Mouse (Mus musculus) lung, embryonic 14.5 days (tissue): Measurements from ENCODE around the gene Phkg2. TPM values are rescaled to one million over a fixed set of nuclear protein-coding genes. Genes with fewer than 3 reads are reported as not detected.
A peak's percentile ranks its signal among the peaks of the same experiment; 100 is the strongest.

ENCODE experiments used
- ATAC-seq: fragments of 200-750 bp; cut with Nextera tagmentation; 2 replicates; pipeline ENCODE4 v1.8.0; 2017; ENCODE audit warnings: mild to moderate bottlenecking, moderate TSS enrichment, moderate library complexity; ENCODE audit not compliant: insufficient read depth
- DNase-seq: peaks from one replicate; pipeline ENCODE4 v3.0.0-alpha.2; 2015
- H3K27ac ChIP-seq: fragments of 300-500 bp; sonication (generic); 2 replicates; pipeline ENCODE4 v1.5.1; 2014; ENCODE audit warnings: low read depth, mild to moderate bottlenecking, moderate library complexity
- H3K27me3 ChIP-seq: fragments of 300-500 bp; sonication (generic); 2 replicates; pipeline ENCODE4 v1.6.1; 2014; ENCODE audit warnings: low read length, control low read depth; ENCODE audit not compliant: insufficient read depth
- H3K36me3 ChIP-seq: fragments of 300-500 bp; sonication (generic); 2 replicates; pipeline ENCODE4 v1.6.1; 2014; ENCODE audit warnings: control low read depth; ENCODE audit not compliant: insufficient read depth
- H3K4me1 ChIP-seq: fragments of 300-500 bp; sonication (generic); 2 replicates; pipeline ENCODE4 v1.6.1; 2014; ENCODE audit warnings: antibody characterized with exemption, control low read depth; ENCODE audit not compliant: insufficient read depth
- H3K4me2 ChIP-seq: fragments of 300-500 bp; sonication (generic); 2 replicates; pipeline ENCODE4 v1.6.1; 2014; ENCODE audit warnings: mild to moderate bottlenecking
- H3K4me3 ChIP-seq: fragments of 300-500 bp; sonication (generic); 2 replicates; pipeline ENCODE4 v1.5.1; 2014; ENCODE audit warnings: low read depth, low read length
- H3K9ac ChIP-seq: fragments of 300-500 bp; sonication (generic); 2 replicates; pipeline ENCODE4 v1.6.1; 2014
- H3K9me3 ChIP-seq: fragments of 300-500 bp; sonication (generic); 2 replicates; pipeline ENCODE4 v1.6.1; 2016; ENCODE audit warnings: low read depth, low read length, control low read depth
- CTCF ChIP-seq: IDR thresholded peaks from 2 replicates; pipeline ENCODE4 v1.5.1; 2016; ENCODE audit warnings: antibody characterized with exemption, low read depth
- WGBS: fragments of 180-500 bp; shearing (Covaris S2); extraction: QIAGEN DNeasy Blood & Tissue Kit; methylation state at CpG from one replicate; pipeline ENCODE4 v1.1.7; 2014; 5-methylcytosine and 5-hydroxymethylcytosine counted together
- polyA plus RNA-seq: library from polyadenylated mRNA; unstranded; fragments of >200 nt; fragmentation: Nextera tagmentation; extraction: Ambion mirVana; gene quantifications from 2 replicates; pipeline ENCODE4 v1.2.1, GENCODE M21; 2014

Phkg2 gene
- polyA plus RNA-seq, 1 experiment from 2014 or later: 39.3 TPM

DNA sequence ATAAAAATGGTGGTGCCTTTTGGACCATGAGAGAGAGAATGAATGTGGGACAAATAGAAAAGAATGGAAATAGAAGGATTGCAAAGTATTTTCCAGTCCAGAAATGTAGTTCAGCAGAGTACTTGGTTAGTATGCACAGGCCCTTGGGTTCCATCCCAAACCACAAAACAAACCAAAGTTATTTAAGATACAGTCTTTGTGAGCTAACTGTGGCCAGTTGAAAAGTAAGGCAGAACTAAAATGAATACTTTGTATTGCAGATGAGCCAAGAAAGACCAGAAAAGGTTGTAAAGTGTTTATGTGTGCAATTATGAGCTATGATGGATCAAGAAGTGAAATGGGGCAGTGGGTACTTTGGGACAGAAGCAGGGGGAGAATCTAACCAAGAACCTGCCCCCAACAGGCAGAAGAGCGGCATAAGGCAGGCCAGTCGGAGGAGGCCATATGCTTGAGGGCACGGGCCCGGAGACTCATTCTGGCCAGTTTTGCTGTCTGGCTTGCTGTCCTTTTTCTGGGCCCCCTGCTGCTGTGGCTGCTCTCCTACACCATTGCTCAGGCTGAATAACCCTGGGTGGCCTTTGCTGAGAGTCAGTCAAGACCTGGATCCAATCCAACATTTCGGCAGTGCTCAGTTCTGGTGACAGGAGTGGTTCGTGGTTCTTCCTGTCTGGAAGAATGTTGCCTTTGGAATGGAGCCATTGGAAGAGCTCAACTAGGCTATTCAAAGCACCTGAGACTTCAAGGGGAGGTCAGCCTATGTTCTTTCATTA, 8.6 kb upstream of the Phkg2 start:
- ATAC-seq (peak; percentile 31; the same call in 1 of the 2 replicates), DNase-seq (peak; percentile 59)
- Histone ChIP-seq H3K36me3 (peaks cover 81% of the 10 kb centered on the region), H3K4me3 (no peak overlapping the region), H3K9me3 (no peaks in the 10 kb centered on the region), H3K4me2 (no peak overlapping the region), H3K4me1 (no peaks in the 10 kb centered on the region), H3K27me3 (no peaks in the 10 kb centered on the region), H3K27ac (no peak overlapping the region), H3K9ac (no peak overlapping the region)
- 0 out of 2 replicates have a peak, but pooled peaks have one; percentile 13 for TF ChIP-seq CTCF
- 64% methylated on average over 6 of the region's 6 CpGs for WGBS

- Histone ChIP-seq H3K4me1 (0 out of 2 replicates have a peak, but pooled peaks cover 3% of the 10 kb centered on the region), H3K4me2 (peak overlapping the region; percentile 92), H3K4me3 (peak overlapping the region; percentile 71), H3K36me3 (peaks cover 20% of the 10 kb centered on the region), H3K9me3 (no peaks in the 10 kb centered on the region), H3K27me3 (no peaks in the 10 kb centered on the region), H3K9ac (peak overlapping the region; percentile 77), H3K27ac (no peak overlapping the region)
- 1% methylated on average over 15 of the region's 28 CpGs for WGBS
- ATAC-seq (peak; percentile 50), DNase-seq (no peak)
- TF ChIP-seq CTCF: no peak
Observed at GRCm38 (mm10) chr7:127573503-127574008, 416 bp downstream of the Phkg2 start.

DNA sequence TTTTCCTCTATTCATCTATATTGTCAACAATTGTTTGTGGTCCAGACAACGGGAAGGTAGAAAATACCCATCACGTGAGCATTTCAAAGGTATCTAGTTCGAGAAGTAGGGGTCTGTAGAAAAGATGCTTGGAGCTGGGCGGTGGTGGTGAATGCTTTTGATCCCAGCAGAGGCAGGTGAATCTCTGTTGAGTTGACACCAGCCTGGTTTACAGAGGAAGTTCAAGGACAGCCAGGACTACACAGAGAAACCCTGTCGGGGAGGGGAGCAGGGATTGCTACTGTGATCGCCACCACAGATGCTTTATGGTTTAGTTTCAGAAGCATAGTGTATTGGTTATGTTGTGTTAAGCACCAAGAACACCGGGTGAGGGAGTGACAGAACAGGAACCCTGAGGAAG, 975 bp downstream of the Phkg2 start:
- Histone ChIP-seq H3K9me3 (no peaks in the 10 kb centered on the region), H3K9ac (peak overlapping the region; percentile 77), H3K27me3 (no peaks in the 10 kb centered on the region), H3K4me2 (peak overlapping the region; percentile 92), H3K27ac (no peak overlapping the region), H3K4me3 (peak overlapping the region; percentile 71), H3K36me3 (peaks cover 17% of the 10 kb centered on the region), H3K4me1 (0 out of 2 replicates have a peak, but pooled peaks cover 3% of the 10 kb centered on the region)
- no peak for ATAC-seq
- 17% methylated on average over 7 of the region's 7 CpGs for WGBS
- no peak for TF ChIP-seq CTCF
- no peak for DNase-seq

GRCm38 (mm10) chr7:127583260-127583659, 10.1 kb downstream of the Phkg2 start:
- DNase-seq (no peak), ATAC-seq (no peak)
- no peak overlapping the region for H3K4me2 ChIP-seq
- no peak for TF ChIP-seq CTCF
- no peak overlapping the region for H3K4me3 ChIP-seq
- H3K9me3 ChIP-seq: no peaks in the 10 kb centered on the region
- H3K36me3 ChIP-seq: peaks cover 61% of the 10 kb centered on the region
- 94% methylated on average over 6 of the region's 6 CpGs for WGBS
- no peaks in the 10 kb centered on the region for H3K27me3 ChIP-seq
- peaks cover 6% of the 10 kb centered on the region; the same call in 1 of the 2 replicates for H3K4me1 ChIP-seq
- H3K27ac ChIP-seq: no peak overlapping the region
- H3K9ac ChIP-seq: no peak overlapping the region

GRCm38 (mm10) chr7:127585031-127585430, 11.9 kb downstream of the Phkg2 start:
- 78% methylated on average over 7 of the region's 7 CpGs for WGBS
- peaks cover 59% of the 10 kb centered on the region for H3K36me3 ChIP-seq
- no peak overlapping the region for H3K4me3 ChIP-seq

GRCm38 (mm10) chr7:127586149-127586548, 13.0 kb downstream of the Phkg2 start:
- no peak overlapping the region for H3K4me2 ChIP-seq
- no peak overlapping the region for H3K4me3 ChIP-seq
- H3K9ac ChIP-seq: no peak overlapping the region
- 90% methylated on average over 6 of the region's 6 CpGs for WGBS
- peaks cover 60% of the 10 kb centered on the region for H3K36me3 ChIP-seq
- no peaks in the 10 kb centered on the region for H3K9me3 ChIP-seq
- no peaks in the 10 kb centered on the region for H3K27me3 ChIP-seq
- ATAC-seq (no peak), DNase-seq (no peak)
- H3K4me1 ChIP-seq: peaks cover 10% of the 10 kb centered on the region
- TF ChIP-seq CTCF: no peak
- H3K27ac ChIP-seq: no peak overlapping the region

More at GRCm38 (mm10) chr7:127585031-127585430, 11.9 kb downstream of the Phkg2 start:
- H3K27ac ChIP-seq: no peak overlapping the region
- ATAC-seq: no peak
- H3K9me3 ChIP-seq: no peaks in the 10 kb centered on the region
- peaks cover 10% of the 10 kb centered on the region for H3K4me1 ChIP-seq
- no peak overlapping the region for H3K4me2 ChIP-seq
- TF ChIP-seq CTCF: no peak
- H3K27me3 ChIP-seq: no peaks in the 10 kb centered on the region
- no peak for DNase-seq
- H3K9ac ChIP-seq: no peak overlapping the region

DNA sequence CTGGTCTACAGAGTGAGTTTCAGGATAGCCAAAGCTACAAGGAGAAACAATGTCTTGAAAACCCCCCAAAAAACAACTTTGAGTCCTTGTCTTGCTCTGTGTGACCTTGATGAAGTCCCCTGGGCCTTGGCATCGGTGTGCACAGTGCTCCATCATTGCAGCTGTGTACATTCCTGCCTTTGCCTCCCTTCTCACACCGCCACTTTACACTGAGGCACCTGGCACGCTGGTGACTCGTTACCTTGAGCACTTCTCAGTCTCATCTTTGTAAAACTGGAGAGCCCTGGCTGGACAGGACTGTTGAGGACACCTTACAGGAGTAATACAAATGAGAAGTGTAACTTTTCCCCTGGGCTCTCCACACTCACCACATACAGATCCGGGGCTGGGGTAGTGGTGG, 14.1 kb downstream of the Phkg2 start:
- Histone ChIP-seq H3K4me2 (peak overlapping the region; percentile 96), H3K9ac (peak overlapping the region; percentile 58), H3K4me1 (peaks cover 10% of the 10 kb centered on the region), H3K9me3 (no peaks in the 10 kb centered on the region), H3K36me3 (peaks cover 61% of the 10 kb centered on the region), H3K27ac (peak overlapping the region; percentile 77; the same call in 1 of the 2 replicates), H3K27me3 (no peaks in the 10 kb centered on the region), H3K4me3 (peak overlapping the region; percentile 84)
- no peak for TF ChIP-seq CTCF
- ATAC-seq (no peak), DNase-seq (no peak)
- 47% methylated on average over 5 of the region's 5 CpGs for WGBS
